Mouse (Mus musculus) liver, adult 2 months (tissue): Measurements from ENCODE around the gene Leng8.

Experiments
- CTCF ChIP-seq: fragments of 200-500 bp; IDR thresholded peaks from 2 replicates; pipeline ENCODE4 v1.5.1; 2011; ENCODE audit warnings: low read depth, low read length, control low read depth
- POLR2A ChIP-seq: fragments of 200-500 bp; IDR thresholded peaks from 2 replicates; pipeline ENCODE4 v1.6.1; 2011; ENCODE audit warnings: low read length, control low read depth; ENCODE audit not compliant: insufficient read depth; ENCODE audit errors: extremely low read depth

GRCm38 (mm10) chr7:4149209-4150054 is 12.6 kb downstream of the Leng8 start:
- TF ChIP-seq CTCF (no peak), POLR2A (peak; percentile 38; the same call in 1 of the 2 replicates)
